Mouse (Mus musculus): Measurements from ENCODE around the gene 4931409K22Rik.
"Not testable (repeated sequence)": the region's sequence is repeated elsewhere in the genome, so short reads cannot be mapped to it uniquely, and the experiment has no call there.

The 4931409K22Rik gene

DNA sequence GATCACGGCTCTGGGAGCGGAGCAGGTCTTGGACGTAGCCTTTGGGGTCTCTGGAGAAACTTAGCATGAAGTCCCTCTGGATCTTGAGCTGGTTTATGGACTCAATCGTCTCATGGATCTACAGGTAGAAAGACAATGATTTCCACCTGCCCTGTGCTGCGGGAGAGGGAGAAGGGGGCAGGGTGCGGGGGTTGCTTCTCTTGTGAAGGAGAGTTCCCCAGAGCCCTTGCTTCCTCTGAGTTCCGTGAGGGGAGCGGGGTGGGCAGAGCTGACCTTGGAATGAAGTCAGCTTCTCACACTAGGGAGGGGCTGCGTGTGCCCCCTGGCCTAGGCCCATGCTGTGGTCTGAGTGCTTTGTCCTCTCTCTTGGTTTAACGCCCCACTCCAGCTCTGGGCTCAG is 36.6 kb upstream of the 4931409K22Rik start:
- no peak for DNase-seq (ENCODE audit: low spot score in 2 of 2)

DNA sequence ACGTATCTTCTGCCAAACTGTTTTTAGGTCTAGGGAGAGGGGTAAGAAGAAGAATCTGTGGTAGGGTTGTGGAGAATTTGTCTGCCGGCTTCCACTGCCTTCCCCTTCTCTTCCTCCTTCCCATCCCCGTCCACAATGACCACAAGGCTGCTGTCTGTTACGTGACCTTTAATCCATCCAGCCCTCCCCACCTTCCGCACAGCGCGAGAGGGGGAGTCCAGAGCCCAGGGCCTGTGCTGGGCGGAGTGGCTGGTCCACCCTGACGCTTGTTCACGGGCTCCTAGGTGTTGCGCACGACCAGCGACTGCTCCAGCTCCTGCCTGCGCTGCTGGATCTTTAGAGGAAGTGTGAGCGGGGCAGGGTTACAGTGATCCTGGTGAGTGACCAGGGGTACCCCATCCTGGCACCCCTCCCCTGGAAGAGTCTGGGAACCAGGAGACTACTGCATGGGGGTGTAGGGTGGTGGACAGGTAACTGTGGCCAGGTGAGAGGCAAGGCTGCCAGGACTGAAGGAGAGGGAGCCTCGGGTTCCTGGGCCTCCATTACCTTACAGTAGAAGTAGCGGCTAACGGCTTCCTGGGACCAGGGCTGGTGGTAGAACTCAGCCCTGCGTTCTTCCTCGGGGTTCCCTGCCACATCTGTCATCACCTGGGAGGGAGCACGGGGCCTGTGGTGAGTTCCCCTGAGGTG is 36.0 kb upstream of the 4931409K22Rik start:
- no peak for DNase-seq (ENCODE audit: low spot score in 2 of 2)

DNA sequence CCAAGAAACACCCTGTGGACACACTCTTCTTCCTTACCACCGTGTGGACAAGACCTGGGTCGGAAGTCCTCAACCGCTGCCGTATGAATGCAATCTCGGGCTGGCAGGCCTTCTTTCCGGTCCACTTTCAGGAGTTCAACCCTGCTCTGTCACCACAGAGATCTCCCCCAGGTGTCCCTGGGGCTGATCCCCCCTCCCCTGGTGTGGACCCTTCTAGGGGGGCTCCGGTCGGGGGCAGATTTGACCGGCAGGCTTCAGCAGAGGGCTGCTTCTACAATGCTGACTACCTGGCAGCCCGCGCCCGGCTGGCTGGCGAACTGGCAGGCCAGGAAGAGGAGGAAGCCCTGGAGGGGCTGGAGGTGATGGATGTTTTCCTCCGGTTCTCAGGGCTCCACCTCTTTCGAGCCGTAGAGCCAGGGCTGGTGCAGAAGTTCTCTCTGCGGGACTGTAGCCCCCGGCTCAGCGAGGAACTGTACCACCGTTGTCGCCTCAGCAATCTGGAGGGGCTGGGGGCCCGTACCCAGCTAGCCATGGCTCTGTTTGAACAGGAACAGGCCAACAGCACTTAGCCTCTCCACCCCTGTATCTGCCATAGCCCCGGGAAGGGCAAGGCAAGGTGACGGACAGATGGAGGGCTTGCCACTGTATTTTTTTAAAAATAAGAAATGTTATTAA is 35.3 kb upstream of the 4931409K22Rik start:
- no peak for DNase-seq (ENCODE audit: low spot score in 2 of 2)

DNA sequence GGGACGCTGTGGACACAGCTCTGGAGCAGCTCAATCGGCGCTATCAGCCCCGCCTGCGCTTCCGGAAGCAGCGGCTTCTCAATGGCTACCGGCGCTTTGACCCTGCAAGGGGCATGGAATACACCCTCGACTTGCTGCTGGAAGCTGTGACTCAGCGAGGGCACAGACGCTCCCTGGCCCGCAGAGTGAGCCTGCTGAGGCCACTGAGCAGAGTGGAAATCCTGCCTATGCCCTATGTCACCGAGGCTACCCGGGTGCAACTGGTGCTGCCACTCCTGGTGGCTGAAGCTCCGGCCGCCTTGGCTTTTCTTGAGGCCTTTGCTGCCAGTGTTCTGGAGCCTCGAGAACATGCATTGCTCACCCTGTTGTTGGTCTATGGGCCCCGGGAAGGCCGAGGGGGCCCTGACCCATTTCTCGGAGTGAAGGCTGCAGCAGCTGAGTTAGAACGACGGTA is 34.7 kb upstream of the 4931409K22Rik start:
- no peak for DNase-seq (ENCODE audit: low spot score in 2 of 2)

DNA sequence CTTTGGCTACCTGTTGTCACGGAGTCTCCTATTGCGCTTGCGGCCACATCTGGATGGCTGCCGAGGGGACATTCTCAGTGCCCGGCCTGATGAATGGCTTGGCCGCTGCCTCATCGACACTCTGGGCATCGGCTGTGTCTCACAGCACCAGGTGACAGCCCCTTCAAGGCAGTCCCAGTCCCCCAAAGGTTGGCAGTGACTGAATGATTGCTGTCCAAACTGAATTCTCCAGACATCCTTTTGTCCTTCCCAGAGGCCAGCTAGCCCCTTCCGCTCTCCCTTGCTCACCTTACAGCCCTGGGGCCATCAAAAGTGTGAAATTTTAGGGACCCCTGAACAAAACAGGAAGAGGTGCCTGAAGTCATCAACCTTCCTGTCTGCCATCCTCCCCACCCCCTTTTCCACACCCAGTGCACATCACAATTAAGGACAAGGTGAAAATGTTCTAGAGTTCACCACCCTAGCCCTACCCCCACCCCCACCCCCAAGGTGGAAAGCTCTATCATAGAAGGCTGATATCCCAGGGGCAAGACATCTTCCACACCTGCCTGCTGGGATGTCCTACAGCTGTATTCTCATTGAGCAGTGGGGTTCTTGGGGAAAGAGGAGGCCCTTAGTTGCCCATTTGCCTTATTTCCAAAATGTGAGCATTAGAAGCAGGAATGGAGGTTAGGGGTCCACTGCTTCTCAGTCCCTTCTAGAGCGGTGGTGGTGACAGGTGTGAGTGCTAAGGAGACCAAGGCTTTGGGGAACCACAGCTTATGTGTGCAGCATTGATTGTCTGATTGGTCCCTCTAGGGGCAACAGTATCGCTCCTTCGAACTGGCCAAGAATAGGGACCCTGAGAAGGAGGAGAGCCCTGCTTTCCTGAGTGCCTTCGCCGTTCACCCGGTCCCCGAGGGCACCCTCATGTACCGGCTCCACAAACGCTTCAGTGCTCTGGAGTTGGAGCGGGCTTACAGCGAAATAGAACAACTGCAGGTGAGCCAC is 33.2 kb upstream of the 4931409K22Rik start:
- DNase-seq (ENCODE audit: low spot score in 2 of 2) = no peak

DNA sequence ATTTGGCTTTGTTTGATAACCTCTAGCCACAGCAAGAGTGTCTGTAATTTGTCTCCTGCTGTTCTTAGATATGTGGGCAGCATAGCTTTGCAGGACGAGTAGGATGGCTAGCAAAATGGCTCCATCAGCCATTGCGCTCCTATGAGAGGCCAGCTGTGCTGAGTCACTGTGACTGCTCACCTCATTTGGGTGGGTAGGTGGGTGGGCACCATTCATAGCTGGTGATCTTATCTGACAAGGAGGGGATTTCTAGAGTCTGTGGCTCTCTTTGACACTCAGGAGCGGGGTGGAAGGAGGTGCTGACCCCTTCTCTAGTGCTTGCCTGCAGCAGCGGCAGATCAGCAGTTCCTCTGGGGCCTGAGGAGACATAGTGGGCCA is 30.6 kb upstream of the 4931409K22Rik start:
- DNase-seq (ENCODE audit: low spot score in 2 of 2) = no peak

DNA sequence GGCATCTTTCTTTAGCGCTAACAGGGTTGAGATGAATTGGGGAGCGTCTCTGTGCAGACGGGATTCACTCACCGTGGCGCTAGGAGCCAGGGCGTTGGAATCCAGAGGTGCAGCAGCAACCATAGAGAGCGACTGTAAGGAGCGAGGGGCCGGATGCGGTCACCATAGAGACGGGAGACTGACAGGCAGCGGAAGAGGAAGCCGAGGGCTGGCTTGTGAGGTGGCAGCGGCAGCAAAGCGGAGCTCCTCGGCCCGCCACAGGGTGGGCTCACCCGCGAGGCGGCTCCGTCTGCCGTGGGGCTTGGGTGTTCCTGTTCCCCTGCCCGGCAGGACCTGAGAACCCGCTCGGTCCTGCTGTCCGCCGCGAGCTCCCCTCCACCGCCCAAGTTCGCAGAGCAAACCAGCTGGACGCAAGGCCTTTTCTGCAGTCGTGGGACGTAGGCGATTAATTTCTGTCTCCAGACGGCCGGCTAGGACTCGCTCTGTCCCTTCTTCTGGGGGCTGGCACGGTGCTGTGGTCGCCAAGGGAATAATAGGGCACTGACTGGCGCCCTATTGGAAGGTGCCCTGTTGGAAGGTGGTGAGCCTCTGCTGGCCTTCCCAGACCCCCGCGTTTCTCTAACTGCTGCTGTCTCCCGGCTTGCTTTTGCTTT is 30.1 kb upstream of the 4931409K22Rik start, which contains the start of gene Chpf2:
Gene Chpf2, plus strand, starts transcription at position 195 of the 653 bp plus-strand sequence.
- peak; percentile 82 to 85 for DNase-seq (ENCODE audit: low spot score in 2 of 2)

DNA sequence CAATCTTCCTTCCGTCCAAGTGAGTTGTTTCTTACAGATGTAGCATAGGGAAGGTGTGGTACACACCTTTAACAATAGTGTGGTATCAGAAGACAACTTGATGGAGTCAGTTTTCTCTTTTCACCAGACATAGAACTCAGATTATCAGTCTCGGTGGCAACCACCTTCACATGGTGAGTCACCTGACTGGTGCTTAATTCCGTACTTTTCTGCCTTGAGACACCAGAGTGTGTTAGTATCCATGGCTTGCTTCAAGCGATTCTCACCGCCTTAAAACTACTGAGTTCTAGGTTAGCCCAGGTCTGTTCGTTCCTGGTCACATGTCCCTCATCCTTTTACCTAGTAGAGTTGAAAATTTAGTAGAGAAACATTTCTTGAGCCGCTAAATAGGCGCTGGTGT is 29.5 kb upstream of the 4931409K22Rik start:
- DNase-seq (ENCODE audit: low spot score in 2 of 2) = no peak

DNA sequence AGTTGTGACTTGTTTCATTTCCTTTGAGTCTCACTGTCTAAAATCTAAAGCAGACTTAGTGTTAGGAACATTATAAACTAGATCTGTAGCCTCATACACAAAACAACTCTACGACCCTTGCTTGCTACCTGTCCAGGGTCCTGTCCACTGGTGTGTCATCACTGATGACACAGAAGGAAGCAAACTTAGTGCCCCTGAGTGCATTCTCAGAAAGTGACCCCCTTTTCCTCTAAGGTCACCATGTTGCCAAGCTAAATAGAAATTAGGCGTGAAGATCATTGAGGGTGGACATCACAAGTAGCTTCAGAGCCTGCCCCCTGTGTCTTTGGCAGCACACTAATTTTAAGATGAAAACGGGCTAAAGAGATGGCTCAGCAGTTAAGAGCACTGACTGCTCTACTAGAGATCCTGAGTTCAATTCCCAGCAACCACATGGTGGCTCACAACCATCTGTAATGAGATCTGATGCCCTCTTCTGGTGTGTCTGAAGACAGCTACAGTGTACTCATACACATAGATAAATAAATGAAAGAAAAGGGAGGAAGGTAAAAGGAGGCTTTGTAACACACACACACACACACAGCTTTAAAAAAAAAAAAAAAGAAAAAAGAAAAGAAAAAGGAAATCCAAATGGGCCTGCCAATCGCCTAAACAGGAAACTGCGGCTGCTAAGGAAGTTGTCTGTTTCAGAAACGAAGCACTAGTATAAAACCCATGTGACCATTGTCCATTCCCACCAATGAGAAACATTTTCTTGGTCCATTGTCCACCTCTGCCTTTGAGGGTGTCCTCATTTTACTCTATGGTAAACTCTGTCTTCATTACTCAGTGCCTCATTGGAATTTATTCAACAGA is 21.7 kb upstream of the 4931409K22Rik start:
- DNase-seq (ENCODE audit: low spot score in 2 of 2) = no peak

DNA sequence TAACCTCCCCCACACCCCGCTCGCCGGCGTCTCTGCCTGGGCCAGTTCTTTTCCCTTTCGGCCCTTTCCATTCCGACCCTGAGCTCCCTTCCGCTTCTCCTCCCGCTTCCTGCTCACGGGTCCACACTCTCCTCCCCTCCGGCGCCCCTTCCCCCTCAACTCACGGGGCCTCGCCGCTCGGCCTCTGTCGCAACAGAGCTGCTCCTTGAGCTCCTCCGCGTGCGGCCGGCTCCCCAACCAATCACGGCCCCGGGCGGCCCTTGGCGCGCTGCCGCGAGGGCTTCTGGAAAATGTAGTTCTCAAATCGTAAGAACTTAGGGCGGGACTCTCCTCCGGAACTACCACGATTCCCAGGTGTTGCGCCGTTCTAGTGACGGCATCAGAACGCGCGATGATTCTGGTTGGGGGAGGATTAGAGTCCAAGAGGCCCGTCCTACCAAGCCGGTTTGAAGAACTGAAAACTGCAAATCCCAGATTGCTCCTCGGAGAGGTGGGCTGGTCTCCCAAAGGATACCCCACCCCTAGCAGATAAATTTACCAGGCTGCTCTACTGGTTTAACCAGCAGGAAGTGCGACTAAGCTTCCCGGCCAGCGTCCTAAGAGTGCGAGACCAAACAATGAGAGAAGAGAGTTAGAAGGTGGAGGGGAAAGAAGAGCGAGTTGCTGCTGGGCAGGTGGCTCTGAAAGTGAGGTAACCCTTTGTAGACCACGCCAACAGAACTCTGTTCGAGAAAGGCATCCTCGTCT is 20.7 kb upstream of the 4931409K22Rik start, which contains the start of gene Abcf2:
Gene Abcf2, minus strand, starts transcription at position 285 of the 747 bp plus-strand sequence.
- DNase-seq (ENCODE audit: low spot score in 2 of 2) = peak; percentile 99

DNA sequence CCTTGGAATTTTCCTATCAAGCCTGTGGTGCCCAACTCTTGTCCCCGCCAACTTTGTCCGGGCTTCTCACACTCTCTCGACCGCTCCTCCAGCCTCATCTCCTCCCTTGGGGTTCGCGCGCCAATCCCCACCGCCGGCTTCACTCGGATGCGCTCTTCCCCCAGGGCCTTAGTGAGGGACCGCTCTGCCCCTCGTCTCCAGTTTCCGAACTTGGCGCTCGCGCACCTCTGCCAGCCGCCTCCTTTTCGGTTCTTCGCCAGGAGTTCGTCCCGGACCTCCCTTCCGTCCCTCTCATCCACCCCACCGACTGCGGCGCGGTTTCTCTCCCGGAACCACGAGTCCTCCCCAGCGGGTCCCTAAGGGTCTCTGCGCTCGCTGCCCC is 20.2 kb upstream of the 4931409K22Rik start:
- DNase-seq (ENCODE audit: low spot score in 2 of 2) = peak in 1 of 2 experiments; percentile 24

DNA sequence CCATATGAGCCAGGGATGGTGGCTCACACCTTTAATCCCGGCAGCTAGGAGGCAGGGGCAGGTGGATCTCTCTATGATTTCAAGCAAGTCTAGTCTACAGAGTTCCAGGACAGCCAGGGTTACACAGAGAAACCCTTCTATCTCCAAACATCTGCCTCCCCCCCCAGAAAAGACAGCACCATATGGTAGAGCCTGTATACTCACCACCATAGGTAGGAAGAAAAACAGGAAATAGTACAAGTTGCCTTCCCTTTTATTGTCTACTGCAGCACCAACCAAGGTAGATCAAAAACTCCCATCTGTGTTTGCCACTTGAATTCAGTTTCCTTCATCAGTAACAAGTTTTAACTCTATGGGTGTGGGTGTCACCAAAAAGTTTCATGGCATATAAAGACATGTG is 19.3 kb upstream of the 4931409K22Rik start:
- no peak for DNase-seq (ENCODE audit: low spot score in 2 of 2)

DNA sequence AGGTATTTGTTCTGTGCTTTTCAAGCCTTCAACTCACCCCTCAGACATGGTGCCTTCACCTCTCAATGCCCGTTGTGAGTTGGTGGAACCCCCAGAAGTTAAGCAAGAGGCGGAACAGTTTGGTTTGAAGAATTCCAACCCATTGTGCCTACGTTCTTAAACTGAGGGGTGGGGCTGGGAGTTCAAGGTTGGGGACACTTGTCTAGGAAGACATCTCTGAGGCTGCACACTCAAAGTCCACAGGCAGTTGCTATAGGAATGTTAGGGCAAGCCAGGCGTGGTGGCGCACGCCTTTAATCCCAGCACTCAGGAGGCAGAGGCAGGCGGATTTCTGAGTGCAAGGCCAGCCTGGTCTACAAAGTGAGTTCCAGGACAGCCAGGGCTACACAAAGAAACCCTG is 1.3 kb downstream of the 4931409K22Rik start:
- DNase-seq (ENCODE audit: low spot score in 2 of 2) = not testable (repeated sequence)

DNA sequence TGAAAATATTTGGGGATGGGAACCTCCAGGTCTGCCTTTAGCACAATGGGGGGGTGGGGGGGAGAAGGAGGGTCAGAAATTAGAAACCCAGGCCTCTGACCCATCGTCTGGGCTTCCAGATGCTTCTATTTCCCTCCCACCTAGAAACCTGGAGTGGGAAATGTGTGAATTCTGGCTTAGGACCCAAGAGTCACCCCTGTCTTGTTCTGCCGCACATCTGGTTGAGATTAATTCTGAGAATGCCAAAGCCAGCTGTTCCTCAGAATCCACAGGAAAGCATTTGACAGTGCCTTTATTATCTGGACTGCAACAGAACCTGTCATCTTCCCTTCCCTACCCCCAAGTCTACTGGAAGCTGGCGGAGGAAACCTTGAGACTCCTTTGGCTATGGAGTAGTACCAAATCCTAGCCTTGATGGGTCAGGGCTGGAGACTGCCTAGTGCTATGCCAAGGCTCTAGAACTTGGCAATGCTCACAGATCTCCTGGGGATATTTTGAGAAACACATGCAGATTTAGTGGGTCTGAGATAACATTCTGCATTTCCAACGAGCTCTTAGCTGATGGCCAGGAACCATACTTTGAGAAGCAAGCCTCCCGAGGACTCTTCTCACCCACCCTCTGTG is 2.9 kb downstream of the 4931409K22Rik start:
- DNase-seq (ENCODE audit: low spot score in 2 of 2) = no peak

DNA sequence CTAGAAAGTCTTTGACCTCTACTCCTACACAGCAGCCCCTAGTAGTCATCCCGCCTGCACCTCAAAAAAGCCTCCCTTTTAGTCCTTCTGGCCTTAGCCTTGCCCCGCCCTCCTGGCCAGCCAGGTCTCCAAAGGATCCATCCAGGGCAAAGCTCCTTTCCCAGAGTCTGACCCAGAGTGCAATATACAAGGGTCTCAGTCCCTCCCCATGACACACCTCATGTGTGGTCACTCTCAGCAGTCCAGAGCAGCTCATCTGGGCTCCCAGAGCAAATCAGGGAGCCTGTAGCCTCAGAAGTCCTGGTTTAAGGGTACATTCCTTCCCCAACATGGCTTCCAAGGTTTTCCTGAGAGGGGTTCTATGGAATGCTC is 5.3 kb downstream of the 4931409K22Rik start:
- no peak for DNase-seq (ENCODE audit: low spot score in 2 of 2)

DNA sequence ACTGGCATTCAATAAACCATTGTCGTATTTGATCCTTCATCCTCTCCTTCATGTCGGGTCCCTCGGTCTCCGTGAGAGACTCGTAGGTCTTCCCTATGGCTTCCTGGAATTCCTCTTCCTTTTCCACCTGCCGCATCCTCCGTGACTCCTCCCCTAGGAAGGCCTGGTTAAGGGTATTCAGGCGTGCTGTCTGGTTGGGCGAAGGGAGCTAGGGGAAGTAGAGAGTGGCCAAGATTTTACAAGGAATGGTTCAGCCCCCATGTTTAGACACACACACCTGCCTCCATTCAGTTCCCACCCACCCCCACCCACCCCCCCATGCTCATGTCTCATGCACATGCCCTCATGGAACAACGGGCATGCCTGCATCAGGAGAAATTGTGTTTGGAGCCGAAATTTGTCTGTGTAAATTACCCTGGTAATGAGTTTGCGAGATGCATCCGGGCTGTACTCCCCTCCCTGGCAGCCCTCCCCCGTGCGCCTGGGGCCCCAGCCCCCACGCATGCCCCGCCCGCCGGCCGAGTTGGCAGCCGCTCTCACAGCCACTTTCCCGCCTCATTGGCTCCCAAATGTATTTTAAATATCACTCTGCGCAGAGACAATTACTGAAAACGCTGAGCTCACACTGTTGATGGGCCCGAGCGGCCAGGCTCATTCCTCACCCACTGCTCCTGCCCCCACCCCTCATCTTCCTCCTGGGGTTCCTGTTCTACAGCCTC is 5.9 kb downstream of the 4931409K22Rik start:
- no peak for DNase-seq (ENCODE audit: low spot score in 2 of 2)

DNA sequence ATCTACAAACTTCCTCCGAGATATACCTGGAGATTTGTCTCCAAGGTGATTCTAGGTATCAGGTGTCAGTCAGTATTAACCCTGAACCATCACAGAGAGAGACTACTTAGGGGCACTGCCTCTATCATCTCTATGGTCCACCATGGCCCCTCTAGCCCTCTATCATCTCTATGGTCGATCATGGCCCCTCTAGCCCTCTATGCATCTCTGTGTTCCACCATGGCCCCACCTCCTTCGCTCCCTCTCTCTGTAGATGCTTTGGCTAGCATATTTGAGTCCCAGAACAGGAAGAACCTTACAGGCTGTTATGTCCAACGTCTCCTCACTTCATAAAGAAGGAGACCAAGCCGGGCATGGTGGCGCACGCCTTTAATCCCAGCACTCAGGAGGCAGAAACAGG is 14.0 kb downstream of the 4931409K22Rik start:
- no peak for DNase-seq (ENCODE audit: low spot score in 2 of 2)

DNA sequence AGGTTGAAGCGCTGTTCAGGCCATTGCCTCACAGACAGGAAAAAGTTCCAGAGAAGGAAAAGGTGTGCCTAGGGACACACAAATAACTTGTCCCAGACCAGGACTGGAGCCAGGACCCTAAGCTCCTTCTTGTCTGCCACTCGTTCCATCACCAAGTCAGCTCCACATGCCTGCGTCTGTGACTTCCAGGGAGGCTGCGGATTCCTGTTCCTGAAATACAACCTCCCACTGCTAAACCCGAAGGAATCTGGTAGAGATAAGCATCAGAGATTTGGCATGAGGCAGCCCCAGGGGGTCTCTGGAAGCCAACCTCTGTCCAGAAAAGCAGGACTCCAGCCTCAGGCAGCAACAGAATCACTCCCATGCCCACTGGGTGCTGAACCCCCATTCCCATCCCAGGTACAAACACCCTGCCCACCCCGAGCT is 15.5 kb downstream of the 4931409K22Rik start:
- no peak for DNase-seq (ENCODE audit: low spot score in 2 of 2)

Data from spleen, postnatal 36 days (tissue).